Mouse (Mus musculus) liver, embryonic 12.5 days (tissue): ENCODE data around the gene Dop1a. TPM values are rescaled to one million over a fixed set of nuclear protein-coding genes. Genes with fewer than 3 reads are reported as not detected.
A peak's percentile ranks its signal among the peaks of the same experiment; 100 is the strongest.

ENCODE experiments used
- ATAC-seq: fragments of 200-750 bp; cut with Nextera tagmentation; 2 replicates; pipeline ENCODE4 v1.8.0; 2017; ENCODE audit warnings: moderate number of reproducible peaks, mild to moderate bottlenecking, moderate library complexity
- H3K27ac ChIP-seq: fragments of 300-500 bp; sonication (generic); 2 replicates; pipeline ENCODE4 v1.5.1; 2016; ENCODE audit warnings: mild to moderate bottlenecking
- H3K27me3 ChIP-seq: fragments of 300-500 bp; sonication (generic); replicated peaks from 2 replicates; pipeline ENCODE4 v1.6.1; 2016; ENCODE audit warnings: mild to moderate bottlenecking, moderate library complexity
- H3K36me3 ChIP-seq: fragments of 300-500 bp; sonication (generic); 2 replicates; pipeline ENCODE4 v1.6.1; 2016; ENCODE audit warnings: mild to moderate bottlenecking, moderate library complexity
- H3K4me1 ChIP-seq: fragments of 300-500 bp; sonication (generic); 2 replicates; pipeline ENCODE4 v1.6.1; 2016
- H3K4me2 ChIP-seq: fragments of 300-500 bp; sonication (generic); 2 replicates; pipeline ENCODE4 v1.6.1; 2016; ENCODE audit warnings: mild to moderate bottlenecking, moderate library complexity
- H3K4me3 ChIP-seq: fragments of 300-500 bp; sonication (generic); 2 replicates; pipeline ENCODE4 v1.5.1; 2016; ENCODE audit warnings: mild to moderate bottlenecking, moderate library complexity
- H3K9ac ChIP-seq: fragments of 300-500 bp; sonication (generic); 2 replicates; pipeline ENCODE4 v1.6.1; 2016; ENCODE audit warnings: mild to moderate bottlenecking, moderate library complexity
- H3K9me3 ChIP-seq: fragments of 300-500 bp; sonication (generic); replicated peaks from 2 replicates; pipeline ENCODE4 v1.6.1; 2016; ENCODE audit warnings: mild to moderate bottlenecking, moderate library complexity
- WGBS: fragments of 180-500 bp; shearing (Covaris S2); methylation state at CpG from one replicate; pipeline ENCODE4 v1.1.7; 2016; ENCODE audit not compliant: insufficient replicate concordance; 5-methylcytosine and 5-hydroxymethylcytosine counted together
- polyA plus RNA-seq: library from polyadenylated mRNA; unstranded; fragments of >200 nt; fragmentation: Nextera tagmentation; extraction: Ambion mirVana; gene quantifications from 2 replicates; pipeline ENCODE4 v1.2.1, GENCODE M21; 2016

The Dop1a gene
- polyA plus RNA-seq = 6.4 and 7.6 TPM in 2 replicates

DNA sequence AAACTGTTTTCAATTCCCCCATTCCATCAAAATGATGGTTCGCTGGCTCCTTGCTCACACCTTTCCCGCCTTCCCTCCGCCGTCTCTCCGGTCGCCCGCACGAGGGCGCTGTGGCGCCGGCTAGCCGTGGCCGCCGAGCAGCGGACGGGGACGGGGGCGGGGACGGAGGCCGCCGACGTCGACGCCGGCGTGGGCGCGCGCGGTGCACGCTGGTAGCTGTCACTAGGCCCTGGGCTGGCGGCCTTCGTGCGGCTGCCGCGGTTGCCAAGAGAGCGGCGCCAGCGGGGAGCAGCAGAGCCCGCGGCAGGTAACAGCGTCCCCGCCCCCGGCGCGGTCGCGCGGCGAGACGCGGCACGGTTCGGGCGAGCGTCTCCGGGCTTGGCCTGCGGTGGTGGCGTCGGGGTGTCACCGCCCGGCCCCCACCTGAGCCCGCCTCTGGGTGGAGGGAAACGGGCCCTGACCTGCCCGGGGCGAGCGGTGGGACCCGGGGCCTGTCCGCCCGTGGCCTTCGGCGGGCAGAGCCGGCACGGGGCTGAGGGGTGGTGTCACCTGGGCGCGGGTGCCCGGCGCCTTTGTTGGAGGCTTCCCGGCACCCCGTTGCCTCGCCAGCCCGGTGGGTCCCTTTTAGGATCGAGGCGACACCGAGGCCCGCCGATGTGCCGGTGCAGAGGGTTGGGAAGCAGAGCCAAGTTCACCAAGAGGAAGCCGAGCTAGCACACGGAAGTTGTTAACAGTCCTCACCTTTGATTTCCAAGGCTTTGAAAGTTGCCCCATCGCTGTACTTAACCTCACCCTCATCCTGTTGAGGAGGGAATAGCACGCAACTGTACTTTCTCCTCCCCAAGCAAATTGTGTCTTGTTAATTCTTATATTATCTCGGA lies at the start of gene Dop1a:
Gene Dop1a, plus strand, starts transcription at position 165 of the 881 bp plus-strand sequence.
- Histone ChIP-seq H3K36me3 (no peaks in the 10 kb centered on the region), H3K9me3 (no peaks in the 10 kb centered on the region), H3K9ac (peak within 1 kb of the TSS; percentile 79), H3K4me2 (peak within 1 kb of the TSS; percentile 77), H3K27me3 (no peaks in the 10 kb centered on the region; the same call in 1 of the 2 replicates), H3K27ac (peak within 1 kb of the TSS; percentile 63), H3K4me1 (peaks cover 28% of the 10 kb centered on the region), H3K4me3 (peak within 1 kb of the TSS; percentile 66)
- peak; percentile 94 for ATAC-seq
- WGBS = 3% methylated on average over 86 of the region's 93 CpGs

DNA sequence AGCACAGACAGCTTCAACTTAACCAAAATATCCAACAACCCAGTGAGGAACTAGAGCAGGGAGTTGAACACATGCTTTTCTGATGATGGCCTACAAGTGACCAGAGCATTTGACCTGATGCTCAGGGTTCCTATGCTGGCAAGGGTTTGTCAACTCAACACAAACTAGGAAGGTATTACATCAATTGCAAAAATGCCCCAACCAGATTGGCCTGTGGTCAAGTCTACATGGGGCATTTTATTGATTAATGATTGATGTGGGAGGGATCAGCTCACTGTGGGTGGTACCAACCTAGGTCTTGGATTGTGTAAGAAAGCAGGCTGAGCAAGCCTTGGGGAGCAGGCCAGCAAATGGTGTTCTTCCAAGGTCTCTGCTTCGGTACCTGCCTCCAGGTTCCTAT lies 49.0 kb upstream of the Dop1a start:
- no peaks in the 10 kb centered on the region for H3K9me3 ChIP-seq
- H3K27me3 ChIP-seq = no peaks in the 10 kb centered on the region
- ATAC-seq = no peak
- no peaks in the 10 kb centered on the region for H3K4me1 ChIP-seq
- H3K27ac ChIP-seq = no peak overlapping the region
- 78% methylated on average over 1 of the region's 1 CpGs for WGBS
- H3K36me3 ChIP-seq = no peaks in the 10 kb centered on the region
- H3K4me3 ChIP-seq = no peak overlapping the region
- no peak overlapping the region for H3K9ac ChIP-seq
- H3K4me2 ChIP-seq = no peak overlapping the region

DNA sequence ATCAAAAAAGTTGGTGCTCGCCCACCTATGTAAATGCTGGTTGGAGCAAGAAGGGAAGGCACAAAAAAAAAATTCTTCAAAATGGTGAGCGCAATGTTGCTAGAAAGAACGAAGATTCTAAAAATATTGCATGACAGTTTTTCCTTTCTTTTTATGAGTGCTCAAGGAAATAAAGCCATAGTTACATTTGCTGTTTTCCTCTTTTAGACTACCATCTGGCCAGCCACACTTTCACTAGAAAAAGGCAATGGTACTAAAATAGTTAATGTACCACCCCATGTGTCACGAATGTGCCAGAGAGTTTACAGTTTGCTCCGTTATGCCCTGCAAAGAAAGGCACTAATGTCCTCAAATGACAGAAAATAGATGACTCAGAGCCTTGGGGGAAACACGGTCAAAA lies 47.6 kb upstream of the Dop1a start:
- Histone ChIP-seq H3K36me3 (no peaks in the 10 kb centered on the region), H3K4me1 (no peaks in the 10 kb centered on the region), H3K9ac (no peak overlapping the region), H3K4me2 (no peak overlapping the region), H3K9me3 (no peaks in the 10 kb centered on the region), H3K27ac (no peak overlapping the region), H3K27me3 (no peaks in the 10 kb centered on the region), H3K4me3 (no peak overlapping the region)
- 76% methylated on average over 6 of the region's 6 CpGs for WGBS
- ATAC-seq = no peak

DNA sequence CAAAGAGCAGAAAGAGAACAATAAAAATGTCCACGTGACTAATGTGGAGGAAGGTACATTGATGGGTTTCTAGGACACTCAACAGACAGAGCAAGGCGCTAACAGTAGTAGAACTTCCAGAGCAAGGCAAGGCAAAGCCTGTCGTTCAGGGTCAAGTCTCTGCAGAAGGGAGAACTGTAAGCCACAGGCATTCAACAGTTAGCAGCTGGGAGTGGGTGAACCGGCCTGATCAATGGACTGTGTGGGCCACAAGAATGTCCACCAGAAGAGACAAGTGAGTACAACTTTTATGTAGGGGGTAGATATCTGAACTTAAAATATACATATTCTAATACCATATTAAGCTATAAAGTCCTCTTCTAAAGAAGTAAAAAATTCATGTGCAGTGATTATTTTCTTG lies 43.6 kb upstream of the Dop1a start:
- Histone ChIP-seq H3K9ac (no peak overlapping the region), H3K4me3 (no peak overlapping the region), H3K27ac (no peak overlapping the region), H3K9me3 (no peaks in the 10 kb centered on the region), H3K4me2 (no peak overlapping the region), H3K36me3 (no peaks in the 10 kb centered on the region), H3K4me1 (no peaks in the 10 kb centered on the region), H3K27me3 (no peaks in the 10 kb centered on the region)
- no peak for ATAC-seq
- 68% methylated on average over 4 of the region's 4 CpGs for WGBS

DNA sequence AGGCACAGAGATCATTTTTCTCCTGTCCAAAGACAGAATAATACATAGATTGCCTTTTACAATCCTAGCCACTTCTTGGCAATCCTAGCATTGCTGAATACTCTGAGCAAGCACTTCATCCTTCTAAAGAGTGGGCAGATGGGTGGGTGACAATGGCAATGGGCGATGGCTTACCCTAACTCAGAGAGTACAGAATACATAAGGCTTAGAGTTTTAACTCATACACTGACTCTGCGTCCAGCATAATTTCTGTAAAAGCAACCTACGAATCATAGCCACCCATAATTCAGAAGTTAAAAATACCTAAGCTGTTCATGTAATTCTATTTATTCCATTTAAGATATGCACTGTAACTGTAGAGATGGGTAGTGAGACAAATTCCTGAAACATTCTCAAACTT lies 31.4 kb upstream of the Dop1a start:
- H3K9me3 ChIP-seq = no peaks in the 10 kb centered on the region
- no peak overlapping the region for H3K4me3 ChIP-seq
- H3K27ac ChIP-seq = no peak overlapping the region
- H3K36me3 ChIP-seq = no peaks in the 10 kb centered on the region
- no peak for ATAC-seq
- no peaks in the 10 kb centered on the region for H3K27me3 ChIP-seq
- no peaks in the 10 kb centered on the region for H3K4me1 ChIP-seq
- no peak overlapping the region for H3K9ac ChIP-seq
- no peak overlapping the region for H3K4me2 ChIP-seq
- WGBS = 78% methylated on average over 3 of the region's 3 CpGs

DNA sequence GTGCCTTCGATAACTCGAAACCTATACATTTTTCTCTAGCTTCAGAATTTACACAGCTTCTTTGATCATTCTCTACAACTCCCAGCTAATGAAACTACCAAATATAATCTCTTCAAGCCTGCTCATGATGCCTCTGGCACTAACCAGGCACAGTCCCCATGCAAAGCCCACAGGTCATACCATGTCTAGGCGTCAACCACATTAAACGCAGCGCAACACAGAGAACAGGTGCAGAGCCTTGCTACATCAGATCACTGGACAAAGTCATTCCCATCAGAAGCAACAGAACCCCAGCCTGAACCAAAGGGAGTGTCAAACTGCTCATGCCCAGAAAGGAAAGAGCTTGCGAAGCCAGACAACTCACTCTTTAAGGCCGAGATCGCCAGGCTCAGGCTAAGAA lies 30.3 kb upstream of the Dop1a start:
- Histone ChIP-seq H3K9me3 (no peaks in the 10 kb centered on the region), H3K4me2 (no peak overlapping the region), H3K36me3 (no peaks in the 10 kb centered on the region), H3K9ac (no peak overlapping the region), H3K4me3 (no peak overlapping the region), H3K27me3 (no peaks in the 10 kb centered on the region), H3K27ac (no peak overlapping the region), H3K4me1 (no peaks in the 10 kb centered on the region)
- WGBS = 89% methylated on average over 8 of the region's 8 CpGs
- ATAC-seq = no peak

DNA sequence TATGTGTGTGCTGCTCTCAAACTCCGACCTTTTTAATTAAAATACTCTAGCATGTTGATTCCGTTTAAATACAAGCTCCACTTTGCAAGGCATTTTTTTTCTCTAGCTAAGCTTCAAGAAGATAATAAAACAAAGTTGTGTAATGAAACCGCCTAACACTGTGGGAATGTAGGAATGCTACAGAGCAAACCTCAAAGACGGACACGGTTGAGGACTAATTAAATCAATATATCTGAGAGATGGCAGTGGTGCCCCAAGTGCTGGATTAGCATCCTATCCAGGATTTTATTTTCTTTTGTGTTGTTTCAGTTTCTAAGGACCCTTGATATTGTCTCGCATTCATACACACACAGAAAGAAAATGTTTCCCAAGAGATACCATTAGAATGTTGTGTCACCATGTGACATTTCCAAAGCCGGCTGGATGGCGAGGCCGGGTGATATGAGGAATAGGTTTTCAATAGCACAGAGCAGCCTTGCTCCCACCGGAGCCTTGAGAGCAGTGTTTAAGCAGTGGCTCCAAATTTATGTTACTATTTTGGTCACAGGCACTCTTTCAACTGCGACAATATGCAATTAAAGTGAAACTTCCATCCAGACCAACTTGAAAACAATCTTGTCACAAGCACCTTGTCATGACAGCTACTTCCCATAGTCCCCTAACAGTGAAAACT lies 28.5 kb upstream of the Dop1a start:
- 76% methylated on average over 11 of the region's 11 CpGs for WGBS
- no peak overlapping the region for H3K4me2 ChIP-seq
- no peak overlapping the region for H3K27ac ChIP-seq

DNA sequence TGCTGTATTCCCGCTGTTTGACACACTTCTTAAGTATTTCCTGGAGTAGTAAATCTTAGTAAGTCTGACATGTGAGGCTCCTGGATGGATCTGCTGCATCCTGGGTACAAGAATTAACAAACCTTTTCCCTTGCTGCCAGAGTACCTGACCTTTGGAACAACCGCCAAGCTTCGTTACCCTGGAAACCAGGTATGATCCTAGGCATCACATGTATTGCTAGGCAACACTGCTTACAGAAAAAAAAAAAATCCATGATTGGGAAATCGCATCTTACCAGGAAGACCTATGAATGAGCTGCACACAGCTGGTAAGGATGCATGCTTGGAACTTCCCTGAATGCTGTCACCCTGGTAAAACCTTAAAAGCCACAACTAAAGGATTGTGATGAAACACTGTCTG lies 24.7 kb upstream of the Dop1a start:
- H3K4me2 ChIP-seq = no peak overlapping the region
- H3K27me3 ChIP-seq = no peaks in the 10 kb centered on the region
- H3K9ac ChIP-seq = no peak overlapping the region
- H3K4me1 ChIP-seq = no peaks in the 10 kb centered on the region
- no peak for ATAC-seq
- no peak overlapping the region for H3K4me3 ChIP-seq
- no peaks in the 10 kb centered on the region for H3K9me3 ChIP-seq
- no peak overlapping the region for H3K27ac ChIP-seq
- 72% methylated on average over 4 of the region's 4 CpGs for WGBS
- H3K36me3 ChIP-seq = no peaks in the 10 kb centered on the region; the same call in 1 of the 2 replicates

More for the DNA sequence above, 28.5 kb upstream of the Dop1a start:
- no peak for ATAC-seq
- H3K9ac ChIP-seq = no peak overlapping the region
- no peak overlapping the region for H3K4me3 ChIP-seq
- H3K9me3 ChIP-seq = no peaks in the 10 kb centered on the region
- no peaks in the 10 kb centered on the region for H3K4me1 ChIP-seq
- no peaks in the 10 kb centered on the region for H3K36me3 ChIP-seq
- no peaks in the 10 kb centered on the region for H3K27me3 ChIP-seq

DNA sequence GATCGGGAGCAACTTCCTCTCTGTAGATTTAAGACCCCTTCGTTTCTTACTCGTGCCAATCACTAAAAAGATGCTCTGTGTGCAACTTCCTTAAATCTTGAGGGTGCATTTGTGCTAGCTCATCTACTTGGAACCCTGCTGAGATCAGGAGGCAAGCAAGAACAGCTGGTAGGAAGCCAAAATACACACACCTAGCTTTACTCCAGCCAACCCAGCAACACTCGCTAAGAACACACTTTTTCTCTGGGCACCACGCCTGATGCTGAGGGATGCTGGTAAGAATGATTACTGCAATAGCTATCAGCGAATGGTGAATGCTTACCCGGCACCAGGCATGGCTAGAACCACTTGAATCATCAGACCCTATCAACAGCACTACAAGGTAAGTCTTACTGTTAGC lies 20.1 kb upstream of the Dop1a start:
- Histone ChIP-seq H3K4me3 (no peak overlapping the region), H3K9me3 (no peaks in the 10 kb centered on the region), H3K36me3 (no peaks in the 10 kb centered on the region; the same call in 1 of the 2 replicates), H3K4me1 (peaks cover 8% of the 10 kb centered on the region), H3K9ac (no peak overlapping the region), H3K27ac (no peak overlapping the region), H3K27me3 (no peaks in the 10 kb centered on the region), H3K4me2 (no peak overlapping the region)
- 64% methylated on average over 7 of the region's 7 CpGs for WGBS
- ATAC-seq = no peak

DNA sequence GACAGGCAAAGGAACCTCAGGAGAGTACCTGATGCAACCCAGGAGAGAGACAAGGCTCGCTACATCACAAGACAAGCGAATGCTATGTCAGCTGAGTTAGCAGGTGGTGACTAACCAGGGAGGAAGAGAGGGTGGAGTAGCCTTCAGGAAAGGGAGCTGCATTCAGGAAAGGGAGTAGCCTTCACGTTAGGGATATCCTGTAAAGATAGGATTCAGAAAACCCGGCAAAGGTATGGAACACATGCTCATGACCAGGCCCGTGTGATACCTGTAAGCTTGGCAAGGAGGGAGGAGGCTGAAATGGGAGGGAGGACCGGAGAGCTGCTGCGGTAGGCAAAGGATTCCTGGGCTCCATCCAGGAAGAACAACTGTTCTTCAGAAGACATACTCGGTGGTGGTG lies 19.5 kb upstream of the Dop1a start:
- no peak overlapping the region for H3K4me3 ChIP-seq

DNA sequence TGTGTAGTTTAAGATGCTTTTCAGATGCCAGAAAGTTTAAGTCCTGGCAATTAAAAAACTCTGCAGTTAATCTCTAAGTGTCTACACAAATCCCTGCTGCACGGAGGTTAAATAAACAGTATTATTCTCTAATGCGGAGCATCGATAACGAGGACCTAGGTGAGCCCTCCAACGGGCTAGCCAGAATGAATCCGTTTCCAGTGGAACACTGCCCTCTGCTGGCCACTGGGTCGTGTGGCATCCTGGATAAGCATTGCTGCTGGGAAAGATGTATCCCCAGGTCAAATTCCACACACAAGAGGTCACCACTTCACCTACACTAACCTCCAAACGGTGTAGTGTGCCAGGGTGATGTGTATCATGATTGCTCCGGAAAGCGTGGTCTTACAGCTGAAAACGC lies 17.4 kb upstream of the Dop1a start:
- Histone ChIP-seq H3K9me3 (no peaks in the 10 kb centered on the region), H3K27ac (no peak overlapping the region), H3K4me1 (peaks cover 8% of the 10 kb centered on the region), H3K36me3 (no peaks in the 10 kb centered on the region; the same call in 1 of the 2 replicates), H3K4me2 (no peak overlapping the region), H3K27me3 (no peaks in the 10 kb centered on the region), H3K4me3 (no peak overlapping the region), H3K9ac (no peak overlapping the region)
- ATAC-seq = no peak
- WGBS = 8% methylated on average over 11 of the region's 11 CpGs

More for the DNA sequence above, 19.5 kb upstream of the Dop1a start:
- peaks cover 8% of the 10 kb centered on the region for H3K4me1 ChIP-seq
- H3K27ac ChIP-seq = no peak overlapping the region
- no peak overlapping the region for H3K4me2 ChIP-seq
- no peaks in the 10 kb centered on the region for H3K27me3 ChIP-seq
- no peaks in the 10 kb centered on the region; the same call in 1 of the 2 replicates for H3K36me3 ChIP-seq
- H3K9me3 ChIP-seq = no peaks in the 10 kb centered on the region
- WGBS = 74% methylated on average over 8 of the region's 8 CpGs
- no peak for ATAC-seq
- no peak overlapping the region for H3K9ac ChIP-seq

DNA sequence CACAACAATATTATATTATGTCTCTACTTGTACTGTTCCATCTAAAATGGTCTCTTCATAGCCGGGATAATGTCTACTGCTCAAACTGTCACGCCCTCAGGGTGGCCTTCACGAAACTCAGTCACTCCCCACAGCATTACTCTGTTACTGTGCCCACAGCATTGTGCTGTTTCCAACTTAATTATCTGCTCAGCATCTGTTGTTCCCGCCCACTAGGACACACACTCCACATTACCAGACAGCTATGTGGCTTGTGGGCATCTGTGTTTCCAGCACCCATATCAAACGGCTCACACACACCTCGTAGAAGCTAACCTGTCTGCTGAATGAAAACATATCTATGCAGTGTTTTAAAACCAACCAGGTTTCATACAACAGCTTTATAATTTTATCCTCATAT lies 15.9 kb upstream of the Dop1a start:
- no peak overlapping the region for H3K4me3 ChIP-seq
- no peak overlapping the region for H3K27ac ChIP-seq
- no peak overlapping the region for H3K9ac ChIP-seq
- WGBS = 28% methylated on average over 6 of the region's 6 CpGs
- ATAC-seq = peak; percentile 64; the same call in 1 of the 2 replicates
- peaks cover 8% of the 10 kb centered on the region for H3K4me1 ChIP-seq
- H3K27me3 ChIP-seq = no peaks in the 10 kb centered on the region
- H3K9me3 ChIP-seq = no peaks in the 10 kb centered on the region
- H3K36me3 ChIP-seq = no peaks in the 10 kb centered on the region; the same call in 1 of the 2 replicates
- peak overlapping the region; percentile 53 for H3K4me2 ChIP-seq
